Mouse (Mus musculus) lung, postnatal 4 days (tissue): ENCODE results near the gene Plxnc1.

Source experiments
- DNase-seq, 2 experiments: peaks; one replicate each; pipeline ENCODE4 v3.0.0; 2021

Gene Plxnc1

GRCm38 (mm10) chr10:94918618-94919017, 26.0 kb downstream of the Plxnc1 start:
- no peak for DNase-seq

- no peak for DNase-seq
Observed at GRCm38 (mm10) chr10:94917990-94918389, 26.6 kb downstream of the Plxnc1 start.

- no peak for DNase-seq
Observed at GRCm38 (mm10) chr10:94917354-94917753, 27.3 kb downstream of the Plxnc1 start.

GRCm38 (mm10) chr10:94916610-94917009, 28.0 kb downstream of the Plxnc1 start:
- no peak for DNase-seq

- DNase-seq: no peak
Observed at GRCm38 (mm10) chr10:94915746-94916145, 28.9 kb downstream of the Plxnc1 start.

GRCm38 (mm10) chr10:94914081-94914480, 30.6 kb downstream of the Plxnc1 start:
- peak; percentile 13 to 56 for DNase-seq

- DNase-seq: no peak
Observed at GRCm38 (mm10) chr10:94913336-94913739, 31.3 kb downstream of the Plxnc1 start.

- DNase-seq: no peak
Observed at GRCm38 (mm10) chr10:94912551-94912950, 32.1 kb downstream of the Plxnc1 start.

- no peak for DNase-seq
Observed at GRCm38 (mm10) chr10:94911102-94911501, 33.5 kb downstream of the Plxnc1 start.

- DNase-seq: no peak
Observed at GRCm38 (mm10) chr10:94910570-94910969, 34.1 kb downstream of the Plxnc1 start.

- no peak for DNase-seq
Observed at GRCm38 (mm10) chr10:94909789-94910188, 34.8 kb downstream of the Plxnc1 start.

GRCm38 (mm10) chr10:94908976-94909717, 35.5 kb downstream of the Plxnc1 start:
- no peak for DNase-seq

- peak; percentile 22 to 47 for DNase-seq
Observed at GRCm38 (mm10) chr10:94905689-94906473, 38.8 kb downstream of the Plxnc1 start.

GRCm38 (mm10) chr10:94905219-94905618, 39.4 kb downstream of the Plxnc1 start:
- DNase-seq: no peak

- DNase-seq: no peak
Observed at GRCm38 (mm10) chr10:94896950-94897349, 47.7 kb downstream of the Plxnc1 start.

GRCm38 (mm10) chr10:94896311-94896710, 48.3 kb downstream of the Plxnc1 start:
- DNase-seq: no peak

GRCm38 (mm10) chr10:94895876-94896275, 48.8 kb downstream of the Plxnc1 start:
- DNase-seq: no peak

- no peak for DNase-seq
Observed at GRCm38 (mm10) chr10:94889735-94890134, 54.9 kb downstream of the Plxnc1 start.

GRCm38 (mm10) chr10:94883216-94883615, 61.4 kb downstream of the Plxnc1 start:
- no peak for DNase-seq

GRCm38 (mm10) chr10:94871506-94871905, 73.1 kb downstream of the Plxnc1 start:
- no peak for DNase-seq

GRCm38 (mm10) chr10:94871102-94871501, 73.5 kb downstream of the Plxnc1 start:
- DNase-seq: no peak

GRCm38 (mm10) chr10:94866995-94867856, 77.4 kb downstream of the Plxnc1 start:
- DNase-seq: no peak

- no peak for DNase-seq
Observed at GRCm38 (mm10) chr10:94865206-94865605, 79.4 kb downstream of the Plxnc1 start.
